Mouse (Mus musculus) stomach, postnatal 0 days (tissue): ENCODE results near the gene Olfr463. TPM values are rescaled to one million over a fixed set of nuclear protein-coding genes. Genes with fewer than 3 reads are reported as not detected.

Source experiments
- ATAC-seq: fragments of 200-750 bp; cut with Nextera tagmentation; 2 replicates; pipeline ENCODE4 v1.8.0; 2017; ENCODE audit not compliant: low FRiP score, low TSS enrichment
- DNase-seq: peaks from one replicate; pipeline ENCODE4 v3.0.0-alpha.2; 2016; ENCODE audit warnings: low spot score
- H3K27ac ChIP-seq: fragments of 300-500 bp; sonication (generic); replicated peaks from 2 replicates; pipeline ENCODE4 v1.5.1; 2014; ENCODE audit warnings: mild to moderate bottlenecking, control low read depth
- H3K27me3 ChIP-seq: fragments of 300-500 bp; sonication (generic); 2 replicates; pipeline ENCODE4 v1.6.1; 2014; ENCODE audit warnings: low read length; ENCODE audit not compliant: control insufficient read depth, insufficient read depth
- H3K36me3 ChIP-seq: fragments of 300-500 bp; sonication (generic); 2 replicates; pipeline ENCODE4 v1.6.1; 2014; ENCODE audit warnings: low read length, mixed read lengths; ENCODE audit not compliant: control insufficient read depth, insufficient read depth
- H3K4me1 ChIP-seq: fragments of 300-500 bp; sonication (generic); replicated peaks from 2 replicates; pipeline ENCODE4 v1.6.1; 2014; ENCODE audit warnings: antibody characterized with exemption; ENCODE audit not compliant: control insufficient read depth, insufficient read depth
- H3K4me2 ChIP-seq: fragments of 300-500 bp; sonication (generic); replicated peaks from 2 replicates; pipeline ENCODE4 v1.6.1; 2014; ENCODE audit warnings: low read depth, mild to moderate bottlenecking, control low read depth, moderate library complexity
- H3K4me3 ChIP-seq: fragments of 300-500 bp; sonication (generic); 2 replicates; pipeline ENCODE4 v1.5.1; 2014; ENCODE audit warnings: low read depth, low read length, control low read depth
- H3K9ac ChIP-seq: fragments of 300-500 bp; sonication (generic); 2 replicates; pipeline ENCODE4 v1.6.1; 2014; ENCODE audit warnings: mild to moderate bottlenecking, low read length, control low read depth, mixed read lengths
- H3K9me3 ChIP-seq: fragments of 300-500 bp; sonication (generic); 2 replicates; pipeline ENCODE4 v1.6.1; 2016; ENCODE audit warnings: low read length; ENCODE audit not compliant: control insufficient read depth
- CTCF ChIP-seq: IDR thresholded peaks from 2 replicates; pipeline ENCODE4 v1.5.1; 2016; ENCODE audit warnings: antibody characterized with exemption, low read depth, mild to moderate bottlenecking, moderate library complexity
- EP300 ChIP-seq: optimal IDR thresholded peaks from 2 replicates; pipeline ENCODE3; 2016; ENCODE audit warnings: antibody characterized with exemption
- WGBS: fragments of 180-500 bp; shearing (Covaris S2); extraction: QIAGEN DNeasy Blood & Tissue Kit; methylation state at CpG from one replicate; pipeline ENCODE4 v1.1.7; 2014; 5-methylcytosine and 5-hydroxymethylcytosine counted together
- polyA plus RNA-seq: library from polyadenylated mRNA; unstranded; fragments of >200 nt; fragmentation: Nextera tagmentation; extraction: Ambion mirVana; gene quantifications from 2 replicates; pipeline ENCODE4 v1.2.1, GENCODE M21; 2015

Olfr463 gene
- polyA plus RNA-seq, result not detected in 2 replicates

DNA sequence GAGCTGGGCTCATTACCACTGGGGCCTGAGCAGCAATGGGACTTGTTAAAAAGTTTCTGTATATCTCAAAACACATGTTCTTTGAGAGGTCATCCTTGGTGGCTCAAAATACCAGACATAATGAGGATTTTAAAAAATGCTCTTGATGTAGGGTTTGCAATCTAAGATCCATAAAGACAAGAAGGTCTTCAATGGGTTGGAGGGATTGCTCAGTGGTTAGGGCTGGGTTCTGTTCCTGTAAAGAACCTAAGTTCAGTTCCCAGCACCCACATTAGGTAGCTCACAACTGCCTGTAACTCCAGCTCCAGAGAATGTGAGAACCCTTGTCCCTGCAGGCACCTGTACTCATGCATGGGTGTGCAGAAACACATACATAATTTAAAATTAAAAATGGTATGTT is at the start of gene Olfr463:
Gene Olfr463 (minus strand): TSS at position 101 of the 400 bp plus-strand sequence.
- Histone ChIP-seq H3K27me3 (no peaks in the 10 kb centered on the region), H3K9me3 (no peaks in the 10 kb centered on the region), H3K36me3 (no peaks in the 10 kb centered on the region), H3K9ac (no peak within 1 kb of the TSS), H3K4me2 (no peak within 1 kb of the TSS), H3K27ac (no peak within 1 kb of the TSS), H3K4me3 (no peak within 1 kb of the TSS), H3K4me1 (no peaks in the 10 kb centered on the region)
- TF ChIP-seq EP300 (no peak), CTCF (no peak)
- no peak for ATAC-seq
- DNase-seq, result no peak

DNA sequence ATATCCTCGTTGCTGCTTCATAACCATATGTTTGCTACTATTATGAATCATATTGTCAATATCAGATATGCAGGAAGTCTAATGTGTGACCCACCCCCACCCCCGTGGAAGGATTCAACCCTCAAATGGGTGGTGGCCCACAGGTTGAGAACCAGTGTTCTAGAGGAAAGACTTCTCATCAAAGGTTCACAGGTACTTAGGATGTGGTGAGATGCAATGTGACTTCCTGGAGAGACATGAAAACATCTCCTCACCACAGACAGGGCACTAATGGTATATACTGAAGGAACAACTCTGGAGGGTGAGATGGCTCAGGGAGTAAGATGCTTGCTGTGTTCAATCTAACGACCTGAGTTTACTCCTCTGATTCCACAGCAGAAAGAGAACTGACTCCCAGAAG is 38.3 kb upstream of the Olfr463 start:
- Histone ChIP-seq H3K4me2 (no peak overlapping the region), H3K9ac (no peak overlapping the region), H3K4me1 (no peaks in the 10 kb centered on the region), H3K27me3 (no peaks in the 10 kb centered on the region), H3K4me3 (no peak overlapping the region), H3K9me3 (no peaks in the 10 kb centered on the region), H3K36me3 (no peaks in the 10 kb centered on the region), H3K27ac (no peak overlapping the region)
- WGBS, result 53% methylated on average over 3 of the region's 3 CpGs
- DNase-seq, result no peak
- ATAC-seq, result no peak
- no peak for TF ChIP-seq CTCF
- no peak for TF ChIP-seq EP300

DNA sequence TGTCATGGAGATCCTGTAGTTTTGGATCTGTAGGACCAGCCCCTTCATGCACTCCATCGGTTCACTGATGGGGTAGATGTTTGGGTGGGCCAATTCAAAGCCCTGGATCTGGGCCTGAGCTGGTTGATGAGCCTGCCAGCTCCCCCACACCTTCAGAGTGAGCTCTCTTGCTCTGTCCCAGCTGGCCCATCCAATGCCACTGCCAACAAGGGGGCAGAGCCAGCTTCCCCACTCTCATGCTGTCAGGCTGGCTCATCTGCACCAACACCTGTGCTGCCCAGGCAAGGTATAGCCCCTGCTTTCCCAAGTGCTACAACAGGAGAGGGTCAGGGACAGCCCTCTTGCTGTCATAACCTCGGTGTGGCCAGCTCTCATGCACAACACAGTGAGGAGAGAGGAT is 36.5 kb upstream of the Olfr463 start:
- DNase-seq (no peak), ATAC-seq (no peak)
- no peak overlapping the region for H3K9ac ChIP-seq
- no peaks in the 10 kb centered on the region for H3K36me3 ChIP-seq
- H3K4me3 ChIP-seq, result no peak overlapping the region
- H3K4me2 ChIP-seq, result no peak overlapping the region
- H3K27ac ChIP-seq, result no peak overlapping the region
- no peaks in the 10 kb centered on the region for H3K4me1 ChIP-seq
- no peaks in the 10 kb centered on the region for H3K27me3 ChIP-seq
- WGBS, result 61% methylated on average over 2 of the region's 2 CpGs
- no peak for TF ChIP-seq CTCF
- no peak for TF ChIP-seq EP300
- no peaks in the 10 kb centered on the region for H3K9me3 ChIP-seq

- Histone ChIP-seq H3K4me3 (no peak overlapping the region), H3K27ac (no peak overlapping the region), H3K27me3 (no peaks in the 10 kb centered on the region), H3K9ac (no peak overlapping the region), H3K4me1 (no peaks in the 10 kb centered on the region), H3K9me3 (no peaks in the 10 kb centered on the region), H3K4me2 (no peak overlapping the region), H3K36me3 (no peaks in the 10 kb centered on the region)
- ATAC-seq (no peak), DNase-seq (no peak)
- 66% methylated on average over 2 of the region's 2 CpGs for WGBS
- TF ChIP-seq CTCF (no peak), EP300 (no peak)
Observed at GRCm38 (mm10) chr11:87930348-87930747, 33.2 kb upstream of the Olfr463 start.

DNA sequence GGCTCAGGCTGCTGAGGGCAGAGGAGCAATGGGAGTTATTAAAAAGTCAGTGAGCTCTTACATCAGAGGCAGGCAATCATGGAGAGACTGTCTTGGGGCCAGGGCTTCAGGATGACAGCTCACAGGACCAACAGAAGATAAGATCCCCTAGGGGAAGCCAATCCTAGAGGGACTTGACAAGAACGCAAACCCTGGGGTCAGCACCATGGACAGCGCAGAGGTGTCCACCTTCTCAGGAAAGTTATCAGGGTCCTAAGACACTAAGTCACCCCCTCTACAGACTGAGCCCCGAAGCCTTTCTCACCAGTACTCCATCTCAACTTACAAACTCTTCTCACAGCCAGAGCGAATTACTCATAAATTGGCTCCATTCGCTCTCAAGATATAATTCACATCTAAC is 23.8 kb upstream of the Olfr463 start, which contains the start of gene Olfr464:
Gene Olfr464 (minus strand): TSS at position 2 of the 400 bp plus-strand sequence.
- TF ChIP-seq CTCF (no peak), EP300 (no peak)
- 28% methylated on average over 5 of the region's 5 CpGs for WGBS
- Histone ChIP-seq H3K4me2 (no peak within 1 kb of the TSS), H3K27me3 (no peaks in the 10 kb centered on the region), H3K36me3 (no peaks in the 10 kb centered on the region), H3K4me3 (no peak within 1 kb of the TSS), H3K9ac (no peak within 1 kb of the TSS), H3K9me3 (no peaks in the 10 kb centered on the region), H3K27ac (no peak within 1 kb of the TSS), H3K4me1 (no peaks in the 10 kb centered on the region)
- peak; percentile 34 for DNase-seq
- no peak for ATAC-seq

DNA sequence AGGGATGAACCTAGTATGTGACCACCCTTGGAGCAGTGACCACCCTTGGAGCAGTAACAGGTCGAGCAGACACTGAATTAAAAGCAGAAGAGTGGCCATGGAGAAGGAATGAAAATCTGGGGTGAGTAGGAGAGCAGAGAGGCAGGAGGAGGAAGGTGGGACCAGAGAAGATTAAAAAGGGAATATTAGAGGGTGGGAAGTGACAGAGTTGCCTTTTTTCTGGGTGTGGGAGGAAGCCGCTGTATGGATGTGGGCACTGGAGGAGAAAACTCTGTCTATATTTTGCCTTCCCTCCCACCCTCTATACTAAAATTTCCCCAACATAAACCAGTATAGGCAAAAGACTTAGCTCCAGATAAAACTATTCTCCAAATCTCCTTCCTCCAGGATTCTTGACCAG is 23.1 kb upstream of the Olfr463 start:
- Histone ChIP-seq H3K36me3 (no peaks in the 10 kb centered on the region), H3K9ac (no peak overlapping the region), H3K27me3 (no peaks in the 10 kb centered on the region), H3K4me3 (no peak overlapping the region), H3K4me1 (no peaks in the 10 kb centered on the region), H3K9me3 (no peaks in the 10 kb centered on the region), H3K27ac (no peak overlapping the region), H3K4me2 (no peak overlapping the region)
- 63% methylated on average over 2 of the region's 2 CpGs for WGBS
- DNase-seq (no peak), ATAC-seq (no peak)
- TF ChIP-seq CTCF (no peak), EP300 (no peak)
